Mouse (Mus musculus) kidney, embryonic 16.5 days (tissue): ENCODE data around the gene Zmynd8. TPM values are rescaled to one million over a fixed set of nuclear protein-coding genes. Genes with fewer than 3 reads are reported as not detected.

Experiments used
- ATAC-seq: fragments of 200-750 bp; cut with Nextera tagmentation; 2 replicates; pipeline ENCODE4 v1.8.0; 2017; ENCODE audit warnings: moderate TSS enrichment; ENCODE audit not compliant: low FRiP score, low TSS enrichment
- H3K27ac ChIP-seq: fragments of 300-500 bp; sonication (generic); 2 replicates; pipeline ENCODE4 v1.5.1; 2014; ENCODE audit warnings: low read length
- H3K27me3 ChIP-seq: fragments of 300-500 bp; sonication (generic); 2 replicates; pipeline ENCODE4 v1.6.1; 2014; ENCODE audit warnings: low read length, control low read depth, mixed read lengths; ENCODE audit not compliant: insufficient read depth
- H3K36me3 ChIP-seq: fragments of 300-500 bp; sonication (generic); 2 replicates; pipeline ENCODE4 v1.6.1; 2014; ENCODE audit warnings: low read length, control low read depth, mixed read lengths; ENCODE audit not compliant: insufficient read depth
- H3K4me1 ChIP-seq: fragments of 300-500 bp; sonication (generic); 2 replicates; pipeline ENCODE4 v1.6.1; 2014; ENCODE audit warnings: low read length, control low read depth, mixed read lengths; ENCODE audit not compliant: insufficient read depth
- H3K4me2 ChIP-seq: fragments of 300-500 bp; sonication (generic); replicated peaks from 2 replicates; pipeline ENCODE4 v1.6.1; 2014; ENCODE audit warnings: low read depth, low read length
- H3K4me3 ChIP-seq: fragments of 300-500 bp; sonication (generic); 2 replicates; pipeline ENCODE4 v1.5.1; 2014; ENCODE audit warnings: mild to moderate bottlenecking, low read length
- H3K9ac ChIP-seq: fragments of 300-500 bp; sonication (generic); replicated peaks from 2 replicates; pipeline ENCODE4 v1.6.1; 2014; ENCODE audit warnings: low read length
- H3K9me3 ChIP-seq: fragments of 300-500 bp; sonication (generic); 2 replicates; pipeline ENCODE4 v1.6.1; 2016; ENCODE audit warnings: low read length, control low read depth
- WGBS: fragments of 180-500 bp; shearing (Covaris S2); extraction: QIAGEN DNeasy Blood & Tissue Kit; methylation state at CpG from one replicate; pipeline ENCODE4 v1.1.7; 2014; 5-methylcytosine and 5-hydroxymethylcytosine counted together
- polyA plus RNA-seq: library from polyadenylated mRNA; unstranded; fragments of >200 nt; fragmentation: Nextera tagmentation; extraction: Ambion mirVana; gene quantifications from 2 replicates; pipeline ENCODE4 v1.2.1, GENCODE M21; 2015

Gene Zmynd8
- polyA plus RNA-seq, 1 experiment from 2014 or later = 58.2 TPM

- H3K9me3 ChIP-seq = no peaks in the 10 kb centered on the region
- no peak for ATAC-seq
- no peak overlapping the region for H3K4me3 ChIP-seq
- H3K4me2 ChIP-seq = no peak overlapping the region
- H3K36me3 ChIP-seq = peaks cover 64% of the 10 kb centered on the region
- no peaks in the 10 kb centered on the region for H3K4me1 ChIP-seq
- no peak overlapping the region; the same call in 1 of the 2 replicates for H3K27ac ChIP-seq
- no peaks in the 10 kb centered on the region for H3K27me3 ChIP-seq
- 80% methylated on average over 3 of the region's 3 CpGs for WGBS
- H3K9ac ChIP-seq = no peak overlapping the region
Observed at GRCm38 (mm10) chr2:165820073-165820472, 78.7 kb downstream of the Zmynd8 start.

- H3K4me2 ChIP-seq = no peak overlapping the region
- peaks cover 63% of the 10 kb centered on the region for H3K36me3 ChIP-seq
- H3K27me3 ChIP-seq = no peaks in the 10 kb centered on the region
- no peak overlapping the region for H3K27ac ChIP-seq
- H3K9me3 ChIP-seq = no peaks in the 10 kb centered on the region
- H3K4me3 ChIP-seq = no peak overlapping the region
- 78% methylated on average over 10 of the region's 10 CpGs for whole genome bisulfite sequencing
- no peak overlapping the region for H3K9ac ChIP-seq
- no peaks in the 10 kb centered on the region for H3K4me1 ChIP-seq
- ATAC-seq = peak; percentile 76
Observed at GRCm38 (mm10) chr2:165818985-165819948, 79.5 kb downstream of the Zmynd8 start.

DNA sequence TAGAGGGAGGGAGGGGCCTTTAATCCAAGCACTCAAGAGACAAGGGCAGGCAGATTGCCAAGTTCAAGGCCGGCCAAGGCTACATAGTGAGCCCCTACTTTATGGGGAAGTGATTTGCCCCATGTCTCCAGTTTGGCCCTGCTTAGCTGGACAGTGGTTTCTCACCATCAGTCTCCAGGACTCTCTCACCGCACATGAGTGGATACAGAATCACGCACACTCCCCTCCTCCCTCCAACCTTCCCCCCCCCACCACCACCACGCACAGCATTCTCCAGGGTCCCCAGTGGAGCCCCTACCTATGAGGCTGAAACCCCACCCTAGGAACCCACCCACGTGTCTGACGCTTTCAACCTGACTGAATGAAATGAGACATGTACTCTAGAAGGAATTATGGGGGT is 80.2 kb downstream of the Zmynd8 start:
- H3K36me3 ChIP-seq = peaks cover 64% of the 10 kb centered on the region
- H3K9ac ChIP-seq = no peak overlapping the region
- H3K4me2 ChIP-seq = no peak overlapping the region
- H3K27me3 ChIP-seq = no peaks in the 10 kb centered on the region
- H3K27ac ChIP-seq = no peak overlapping the region
- no peaks in the 10 kb centered on the region for H3K4me1 ChIP-seq
- H3K9me3 ChIP-seq = no peaks in the 10 kb centered on the region
- WGBS = 83% methylated on average over 6 of the region's 6 CpGs
- ATAC-seq = no peak
- H3K4me3 ChIP-seq = no peak overlapping the region

GRCm38 (mm10) chr2:165817437-165817836 is 81.4 kb downstream of the Zmynd8 start:
- no peaks in the 10 kb centered on the region for H3K4me1 ChIP-seq
- H3K4me2 ChIP-seq = no peak overlapping the region
- H3K9me3 ChIP-seq = no peaks in the 10 kb centered on the region
- WGBS = 96% methylated on average over 10 of the region's 10 CpGs
- H3K9ac ChIP-seq = 0 out of 2 replicates have a peak overlapping the region, but pooled peaks have one; percentile 1
- no peak for ATAC-seq
- no peak overlapping the region for H3K4me3 ChIP-seq
- H3K36me3 ChIP-seq = peaks cover 64% of the 10 kb centered on the region
- H3K27ac ChIP-seq = no peak overlapping the region
- no peaks in the 10 kb centered on the region for H3K27me3 ChIP-seq

GRCm38 (mm10) chr2:165815103-165815880 is 83.5 kb downstream of the Zmynd8 start:
- H3K4me3 ChIP-seq = no peak overlapping the region
- 82% methylated on average over 26 of the region's 28 CpGs for WGBS
- no peak overlapping the region for H3K4me2 ChIP-seq
- peaks cover 79% of the 10 kb centered on the region for H3K36me3 ChIP-seq
- no peak overlapping the region for H3K9ac ChIP-seq
- H3K4me1 ChIP-seq = no peaks in the 10 kb centered on the region
- no peak overlapping the region for H3K27ac ChIP-seq
- no peaks in the 10 kb centered on the region for H3K9me3 ChIP-seq
- no peaks in the 10 kb centered on the region for H3K27me3 ChIP-seq
- no peak for ATAC-seq

DNA sequence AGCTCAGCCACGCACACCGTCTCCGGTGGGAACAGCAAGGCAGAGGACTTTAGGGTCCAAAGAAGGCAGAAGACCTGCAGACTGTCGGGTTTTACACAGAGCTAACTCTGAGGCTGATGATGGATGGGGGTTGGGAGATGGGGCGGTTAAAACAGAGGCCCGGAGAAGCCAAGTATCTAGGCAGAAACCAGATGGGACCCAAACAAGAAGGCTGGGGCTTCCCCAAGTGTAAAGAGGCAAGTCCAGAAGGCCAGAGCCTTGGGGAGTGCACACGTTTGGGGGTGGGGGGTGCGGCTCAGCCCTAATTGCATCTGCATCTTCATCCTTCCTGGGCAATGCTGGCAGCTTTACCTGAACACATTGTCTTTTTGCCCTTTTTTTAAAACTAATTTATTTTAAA is 85.9 kb downstream of the Zmynd8 start:
- H3K9me3 ChIP-seq = 0 out of 2 replicates have a peak, but pooled peaks cover 1% of the 10 kb centered on the region
- H3K9ac ChIP-seq = no peak overlapping the region
- H3K4me1 ChIP-seq = no peaks in the 10 kb centered on the region
- no peaks in the 10 kb centered on the region for H3K27me3 ChIP-seq
- WGBS = 68% methylated on average over 8 of the region's 8 CpGs
- ATAC-seq = no peak
- no peak overlapping the region for H3K4me3 ChIP-seq
- no peak overlapping the region for H3K4me2 ChIP-seq
- H3K27ac ChIP-seq = no peak overlapping the region
- peaks cover 74% of the 10 kb centered on the region for H3K36me3 ChIP-seq

DNA sequence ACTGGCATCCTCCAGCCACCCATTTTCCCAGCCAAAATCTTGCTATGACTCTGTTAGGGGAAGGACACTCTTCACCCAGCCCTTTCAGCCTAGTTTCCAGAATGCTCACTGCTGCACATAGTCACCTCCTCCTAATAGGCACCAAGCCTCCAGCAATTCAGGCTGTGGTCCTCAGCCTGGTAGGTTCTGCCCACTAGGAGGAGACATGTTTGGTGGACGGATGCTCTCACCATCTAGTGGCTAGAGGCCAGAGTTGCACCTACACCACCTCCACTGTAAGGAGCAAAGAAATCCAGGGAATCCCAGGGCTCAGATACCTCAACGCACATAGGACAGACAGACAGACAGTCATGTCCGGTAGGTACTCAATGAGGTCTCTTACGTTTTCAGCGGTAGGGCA is 87.3 kb downstream of the Zmynd8 start:
- ATAC-seq = no peak
- no peak overlapping the region for H3K9ac ChIP-seq

DNA sequence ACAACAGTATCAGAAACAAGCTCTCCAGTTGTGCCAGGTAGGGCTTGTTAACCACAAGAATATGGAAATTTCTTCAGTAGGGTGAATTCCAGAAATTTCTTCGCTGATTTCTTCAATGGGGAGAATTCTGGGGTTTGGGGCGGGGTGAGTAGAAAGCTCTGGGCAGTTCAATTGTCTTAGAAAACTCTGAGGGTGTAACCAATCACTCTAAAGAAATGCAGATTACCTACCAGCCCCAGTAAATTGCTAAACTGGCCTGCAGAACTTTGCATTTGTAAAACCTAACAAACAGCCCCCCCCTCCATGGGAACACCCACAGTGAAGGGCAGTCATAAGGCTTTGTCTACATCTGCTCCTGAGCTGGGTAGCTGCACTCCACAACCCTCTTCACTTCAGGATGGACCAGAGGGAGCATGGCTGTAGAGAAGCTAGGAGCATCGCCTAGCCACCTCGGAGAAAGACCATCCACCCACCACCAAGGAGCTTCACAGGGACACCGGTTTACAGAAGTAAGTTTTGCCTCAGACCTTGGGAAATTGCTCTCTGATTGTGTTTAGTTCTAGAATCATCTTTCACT is 88.8 kb downstream of the Zmynd8 start:
- H3K9ac ChIP-seq = no peak overlapping the region
- no peak overlapping the region for H3K4me3 ChIP-seq
- H3K4me2 ChIP-seq = no peak overlapping the region
- H3K27ac ChIP-seq = no peak overlapping the region
- H3K9me3 ChIP-seq = 0 out of 2 replicates have a peak, but pooled peaks cover 2% of the 10 kb centered on the region
- H3K4me1 ChIP-seq = no peaks in the 10 kb centered on the region
- H3K27me3 ChIP-seq = no peaks in the 10 kb centered on the region
- WGBS = 87% methylated on average over 5 of the region's 5 CpGs
- no peak for ATAC-seq
- peaks cover 83% of the 10 kb centered on the region for H3K36me3 ChIP-seq

More for the DNA sequence above, 87.3 kb downstream of the Zmynd8 start:
- WGBS = 65% methylated on average over 5 of the region's 5 CpGs
- Histone ChIP-seq H3K9me3 (0 out of 2 replicates have a peak, but pooled peaks cover 2% of the 10 kb centered on the region), H3K4me3 (no peak overlapping the region), H3K4me1 (no peaks in the 10 kb centered on the region), H3K27me3 (no peaks in the 10 kb centered on the region), H3K27ac (no peak overlapping the region), H3K4me2 (no peak overlapping the region), H3K36me3 (peaks cover 78% of the 10 kb centered on the region)

DNA sequence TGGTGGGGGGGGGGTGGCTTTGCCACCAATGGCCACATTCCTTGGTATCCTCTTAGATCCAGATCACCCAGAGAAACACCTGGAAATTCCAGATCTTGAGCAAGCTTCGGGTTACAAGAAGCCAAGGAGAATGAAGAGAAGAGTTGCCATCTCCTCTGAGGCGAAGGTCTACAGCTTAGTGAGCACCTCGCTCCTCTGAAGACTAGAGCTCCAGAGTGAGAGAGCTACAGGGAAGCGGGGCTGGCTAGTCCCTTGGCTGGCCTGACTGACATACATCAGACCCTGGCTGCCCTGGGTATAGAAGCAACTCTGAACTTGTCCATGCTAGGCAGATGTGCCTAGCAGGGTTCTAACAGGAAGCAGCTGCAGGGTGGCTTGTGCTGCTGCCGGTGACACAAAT is 89.7 kb downstream of the Zmynd8 start:
- 0 out of 2 replicates have a peak, but pooled peaks cover 2% of the 10 kb centered on the region for H3K9me3 ChIP-seq

More for the DNA sequence above, 89.7 kb downstream of the Zmynd8 start:
- Histone ChIP-seq H3K4me1 (no peaks in the 10 kb centered on the region), H3K36me3 (peaks cover 84% of the 10 kb centered on the region), H3K27ac (no peak overlapping the region), H3K9ac (no peak overlapping the region), H3K27me3 (no peaks in the 10 kb centered on the region), H3K4me2 (no peak overlapping the region), H3K4me3 (no peak overlapping the region)
- no peak for ATAC-seq
- WGBS = 96% methylated on average over 5 of the region's 5 CpGs
